Mouse (Mus musculus) hindbrain, embryonic 16.5 days (tissue): ENCODE results near the gene Fkbp4. TPM values are rescaled to one million over a fixed set of nuclear protein-coding genes. Genes with fewer than 3 reads are reported as not detected.
A peak's percentile ranks its signal among the peaks of the same experiment; 100 is the strongest.

ENCODE experiments used
- ATAC-seq: fragments of 200-750 bp; cut with Nextera tagmentation; 2 replicates; pipeline ENCODE4 v1.8.0; 2017; ENCODE audit warnings: moderate TSS enrichment, moderate library complexity
- H3K27ac ChIP-seq: fragments of 300-500 bp; sonication (generic); 2 replicates; pipeline ENCODE4 v1.5.1; 2014; ENCODE audit warnings: low read depth, mild to moderate bottlenecking, control low read depth, low read length, moderate library complexity
- H3K27me3 ChIP-seq: fragments of 300-500 bp; sonication (generic); replicated peaks from 2 replicates; pipeline ENCODE4 v1.6.1; 2014; ENCODE audit warnings: low read length; ENCODE audit not compliant: control insufficient read depth, insufficient read depth
- H3K36me3 ChIP-seq: fragments of 300-500 bp; sonication (generic); 2 replicates; pipeline ENCODE4 v1.6.1; 2014; ENCODE audit warnings: mild to moderate bottlenecking, low read length, moderate library complexity, mixed read lengths; ENCODE audit not compliant: control insufficient read depth, insufficient read depth
- H3K4me1 ChIP-seq: fragments of 300-500 bp; sonication (generic); 2 replicates; pipeline ENCODE4 v1.6.1; 2014; ENCODE audit warnings: low read depth, low read length; ENCODE audit not compliant: control insufficient read depth, insufficient read depth
- H3K4me2 ChIP-seq: fragments of 300-500 bp; sonication (generic); 2 replicates; pipeline ENCODE4 v1.6.1; 2014; ENCODE audit warnings: mild to moderate bottlenecking, low read length, control low read depth, moderate library complexity
- H3K4me3 ChIP-seq: fragments of 300-500 bp; sonication (generic); 2 replicates; pipeline ENCODE4 v1.5.1; 2014; ENCODE audit warnings: mild to moderate bottlenecking, low read length, control low read depth, moderate library complexity
- H3K9ac ChIP-seq: fragments of 300-500 bp; sonication (generic); 2 replicates; pipeline ENCODE4 v1.6.1; 2014; ENCODE audit warnings: low read depth, mild to moderate bottlenecking, control low read depth, low read length, moderate library complexity
- H3K9me3 ChIP-seq: fragments of 300-500 bp; sonication (generic); 2 replicates; pipeline ENCODE4 v1.6.1; 2014; ENCODE audit warnings: mild to moderate bottlenecking, low read length, moderate library complexity; ENCODE audit not compliant: control insufficient read depth
- WGBS: fragments of 180-500 bp; shearing (Covaris S2); extraction: QIAGEN DNeasy Blood & Tissue Kit; methylation state at CpG from one replicate; pipeline ENCODE4 v1.1.7; 2014; 5-methylcytosine and 5-hydroxymethylcytosine counted together
- polyA plus RNA-seq: library from polyadenylated mRNA; unstranded; fragments of >200 nt; fragmentation: Nextera tagmentation; extraction: Ambion mirVana; gene quantifications from 2 replicates; pipeline ENCODE4 v1.2.1, GENCODE M21; 2015

The Fkbp4 gene
- polyA plus RNA-seq, 1 experiment from 2014 or later = 341 TPM

- Histone ChIP-seq H3K4me1 (no peaks in the 10 kb centered on the region), H3K27ac (no peak overlapping the region), H3K4me2 (no peak overlapping the region), H3K27me3 (no peaks in the 10 kb centered on the region; the same call in 1 of the 2 replicates), H3K36me3 (no peaks in the 10 kb centered on the region), H3K4me3 (no peak overlapping the region), H3K9ac (no peak overlapping the region), H3K9me3 (no peaks in the 10 kb centered on the region)
- no peak for ATAC-seq
- 77% methylated on average over 4 of the region's 4 CpGs for WGBS
Observed at GRCm38 (mm10) chr6:128464996-128465395, 26.5 kb upstream of the Fkbp4 start.

GRCm38 (mm10) chr6:128461606-128462005 is 23.1 kb upstream of the Fkbp4 start:
- H3K27ac ChIP-seq = no peak overlapping the region
- no peak overlapping the region for H3K9ac ChIP-seq
- no peaks in the 10 kb centered on the region for H3K27me3 ChIP-seq
- no peak for ATAC-seq
- H3K9me3 ChIP-seq = no peaks in the 10 kb centered on the region
- no peak overlapping the region for H3K4me3 ChIP-seq
- no peaks in the 10 kb centered on the region for H3K4me1 ChIP-seq
- no peaks in the 10 kb centered on the region for H3K36me3 ChIP-seq
- no peak overlapping the region for H3K4me2 ChIP-seq

- Histone ChIP-seq H3K4me1 (no peaks in the 10 kb centered on the region), H3K4me2 (no peak overlapping the region), H3K36me3 (no peaks in the 10 kb centered on the region), H3K4me3 (no peak overlapping the region), H3K9me3 (no peaks in the 10 kb centered on the region), H3K9ac (no peak overlapping the region), H3K27me3 (no peaks in the 10 kb centered on the region), H3K27ac (no peak overlapping the region)
- ATAC-seq = no peak
- WGBS = 79% methylated on average over 14 of the region's 14 CpGs
Observed at GRCm38 (mm10) chr6:128460729-128461503, 22.4 kb upstream of the Fkbp4 start.

GRCm38 (mm10) chr6:128460321-128460720 is 21.8 kb upstream of the Fkbp4 start:
- Histone ChIP-seq H3K27me3 (no peaks in the 10 kb centered on the region), H3K4me3 (no peak overlapping the region), H3K9me3 (no peaks in the 10 kb centered on the region), H3K9ac (no peak overlapping the region), H3K4me2 (no peak overlapping the region), H3K36me3 (no peaks in the 10 kb centered on the region), H3K4me1 (no peaks in the 10 kb centered on the region), H3K27ac (no peak overlapping the region)
- WGBS = 16% methylated on average over 2 of the region's 2 CpGs
- ATAC-seq = no peak

GRCm38 (mm10) chr6:128457186-128457585 is 18.7 kb upstream of the Fkbp4 start:
- Histone ChIP-seq H3K4me2 (no peak overlapping the region), H3K4me1 (no peaks in the 10 kb centered on the region), H3K9ac (no peak overlapping the region), H3K27ac (no peak overlapping the region), H3K9me3 (no peaks in the 10 kb centered on the region), H3K4me3 (no peak overlapping the region), H3K27me3 (no peaks in the 10 kb centered on the region), H3K36me3 (no peaks in the 10 kb centered on the region)
- ATAC-seq = no peak
- 82% methylated on average over 5 of the region's 5 CpGs for WGBS

GRCm38 (mm10) chr6:128455835-128456605 is 17.5 kb upstream of the Fkbp4 start:
- no peaks in the 10 kb centered on the region for H3K27me3 ChIP-seq
- no peak for ATAC-seq
- H3K27ac ChIP-seq = no peak overlapping the region
- no peak overlapping the region for H3K4me2 ChIP-seq
- H3K36me3 ChIP-seq = no peaks in the 10 kb centered on the region
- H3K9ac ChIP-seq = no peak overlapping the region
- no peaks in the 10 kb centered on the region for H3K9me3 ChIP-seq
- H3K4me1 ChIP-seq = no peaks in the 10 kb centered on the region
- WGBS = 82% methylated on average over 12 of the region's 12 CpGs
- no peak overlapping the region for H3K4me3 ChIP-seq

GRCm38 (mm10) chr6:128447063-128447462 is 8.6 kb upstream of the Fkbp4 start:
- H3K4me3 ChIP-seq = no peak overlapping the region
- no peak for ATAC-seq
- H3K27me3 ChIP-seq = no peaks in the 10 kb centered on the region
- no peak overlapping the region for H3K4me2 ChIP-seq
- no peaks in the 10 kb centered on the region for H3K9me3 ChIP-seq
- no peak overlapping the region for H3K9ac ChIP-seq
- no peak overlapping the region for H3K27ac ChIP-seq
- H3K4me1 ChIP-seq = peaks cover 4% of the 10 kb centered on the region; the same call in 1 of the 2 replicates
- WGBS = 94% methylated on average over 5 of the region's 5 CpGs
- H3K36me3 ChIP-seq = no peaks in the 10 kb centered on the region

GRCm38 (mm10) chr6:128445761-128446535 is 7.5 kb upstream of the Fkbp4 start:
- WGBS = 15% methylated on average over 14 of the region's 14 CpGs
- Histone ChIP-seq H3K9me3 (no peaks in the 10 kb centered on the region), H3K27me3 (no peaks in the 10 kb centered on the region), H3K4me1 (peaks cover 4% of the 10 kb centered on the region; the same call in 1 of the 2 replicates), H3K36me3 (no peaks in the 10 kb centered on the region), H3K4me3 (peak overlapping the region; percentile 25), H3K27ac (no peak overlapping the region), H3K9ac (0 out of 2 replicates have a peak overlapping the region, but pooled peaks have one; percentile 30), H3K4me2 (peak overlapping the region; percentile 59)
- peak; percentile 87 for ATAC-seq

GRCm38 (mm10) chr6:128440238-128440637 is 1.8 kb upstream of the Fkbp4 start:
- 96% methylated on average over 2 of the region's 2 CpGs for WGBS
- H3K27ac ChIP-seq = no peak overlapping the region
- no peak overlapping the region for H3K9ac ChIP-seq
- peaks cover 3% of the 10 kb centered on the region for H3K36me3 ChIP-seq
- ATAC-seq = no peak
- peaks cover 14% of the 10 kb centered on the region for H3K4me1 ChIP-seq
- no peak overlapping the region for H3K4me2 ChIP-seq
- H3K4me3 ChIP-seq = no peak overlapping the region
- no peaks in the 10 kb centered on the region for H3K27me3 ChIP-seq
- no peaks in the 10 kb centered on the region for H3K9me3 ChIP-seq
